Mouse (Mus musculus): Measurements from ENCODE around the gene Chia1.

GRCm38 (mm10) chr3:106074824-106075223 is 38.2 kb upstream of the Chia1 start:
- TF ChIP-seq CTCF (IDR thresholded peaks at IDR 0.05; ENCODE audit: low read depth, low read length) (no peak), POLR2A (IDR thresholded peaks at IDR 0.05; ENCODE audit: borderline replicate concordance, low read depth, low read length) (no peak)

Measured in bone marrow macrophage, adult 2 months (primary cell).